Mouse (Mus musculus): Measurements from ENCODE around the gene Tgfb1. TPM values are rescaled to one million over a fixed set of nuclear protein-coding genes. Genes with fewer than 3 reads are reported as not detected.

Tgfb1 gene
- 10 to 100 TPM in 1 of 2 experiments, 1 to 10 TPM in 1; 9.7 to 12.2 TPM for total RNA-seq (2021)

DNA sequence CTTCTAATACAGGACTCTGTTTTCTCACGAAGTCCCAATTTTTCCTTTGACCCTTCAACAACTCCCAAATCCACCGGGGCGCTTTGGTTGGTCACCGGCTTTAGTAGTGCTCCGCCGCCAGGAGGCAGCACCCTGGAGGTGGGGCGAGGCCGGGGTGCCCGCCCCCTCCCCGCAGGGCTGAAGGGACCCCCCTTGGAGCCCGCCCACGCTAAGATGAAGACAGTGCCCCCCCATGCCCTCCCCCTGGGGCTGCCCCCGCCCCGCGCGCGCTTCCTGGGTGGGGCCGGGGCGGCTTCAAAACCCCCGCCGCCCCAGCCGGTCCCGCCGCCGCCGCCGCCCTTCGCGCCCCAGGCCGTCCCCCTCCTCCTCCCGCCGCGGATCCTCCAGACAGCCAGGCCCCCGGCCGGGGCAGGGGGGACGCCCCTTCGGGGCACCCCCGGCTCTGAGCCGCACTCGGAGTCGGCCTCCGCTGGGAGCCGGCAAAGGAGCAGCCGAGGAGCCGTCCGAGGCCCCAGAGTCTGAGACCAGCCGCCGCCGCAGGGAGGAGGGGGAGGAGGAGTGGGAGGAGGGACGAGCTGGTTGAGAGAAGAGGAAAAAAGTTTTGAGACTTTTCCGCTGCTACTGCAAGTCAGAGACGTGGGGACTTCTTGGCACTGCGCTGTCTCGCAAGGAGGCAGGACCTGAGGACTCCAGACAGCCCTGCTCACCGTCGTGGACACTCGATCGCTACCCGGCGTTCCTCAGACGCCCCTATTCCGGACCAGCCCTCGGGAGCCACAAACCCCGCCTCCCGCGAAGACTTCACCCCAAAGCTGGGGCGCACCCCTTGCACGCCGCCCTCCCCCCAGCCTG is at the start of gene Tgfb1:
Gene Tgfb1, plus strand, starts transcription at position 323 of the 852 bp plus-strand sequence.
- intact Hi-C loops (cut with DNase I) = no loop called here
- peak in 1 of 2 experiments; percentile 82 for DNase-seq (ENCODE audit: extremely low spot score in 1 of 2, low spot score in 2 of 2)

DNA sequence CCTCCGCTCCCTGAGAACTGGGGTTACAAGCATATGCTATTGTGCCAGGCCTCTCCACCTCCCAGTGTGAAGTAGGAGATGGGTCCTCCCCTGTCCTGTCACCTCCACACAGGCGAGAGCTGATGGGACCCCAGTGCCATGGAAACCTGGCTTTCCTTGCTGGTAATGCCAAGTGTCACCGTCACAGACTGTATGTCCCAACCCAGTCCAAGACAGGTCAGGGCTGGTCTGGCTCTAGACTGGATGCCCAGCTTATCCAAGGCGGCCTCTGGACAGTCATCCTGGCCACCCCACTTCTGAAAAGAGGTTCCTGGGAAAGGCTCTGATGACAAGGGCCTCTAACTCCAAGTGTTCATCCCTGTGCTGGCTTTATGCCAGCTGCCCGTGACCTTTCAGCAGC is 49.7 kb upstream of the Tgfb1 start:
- DNase-seq (ENCODE audit: extremely low spot score in 1 of 2, low spot score in 2 of 2) = no peak

DNA sequence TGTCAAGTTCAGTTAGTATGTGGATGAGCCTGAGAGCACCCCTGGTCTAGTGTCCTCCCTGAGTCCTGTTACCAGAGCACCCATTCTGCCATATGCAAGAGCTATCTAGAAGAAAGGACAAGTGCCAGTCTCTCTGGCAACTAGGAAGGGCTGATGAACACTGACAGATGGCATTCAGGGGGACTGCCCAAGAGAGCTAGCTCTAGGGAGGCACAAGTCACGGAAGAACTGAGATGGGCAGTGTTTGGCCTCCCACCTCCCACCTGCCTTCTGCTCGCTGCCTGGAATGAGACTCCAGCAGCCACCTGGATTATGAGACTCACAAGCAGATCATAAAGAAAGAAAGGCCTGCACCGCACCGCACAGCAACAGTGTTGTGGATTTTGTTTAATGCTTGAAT is 47.0 kb upstream of the Tgfb1 start:
- intact Hi-C loops (cut with DNase I) = no loop called here
- no peak for DNase-seq (ENCODE audit: extremely low spot score in 1 of 2, low spot score in 2 of 2)

More for the DNA sequence above, 49.7 kb upstream of the Tgfb1 start:
- intact Hi-C loops (cut with DNase I) = no loop called here

- intact Hi-C loops (cut with DNase I) = no loop called here
Measured at GRCm38 (mm10) chr7:25644136-25644535, 42.7 kb upstream of the Tgfb1 start.

GRCm38 (mm10) chr7:25644631-25645030 is 42.2 kb upstream of the Tgfb1 start:
- intact Hi-C loops (cut with DNase I) = no loop called here

More at GRCm38 (mm10) chr7:25644136-25644535, 42.7 kb upstream of the Tgfb1 start:
- no peak for DNase-seq (ENCODE audit: extremely low spot score in 1 of 2, low spot score in 2 of 2)

GRCm38 (mm10) chr7:25645074-25645473 is 41.7 kb upstream of the Tgfb1 start:
- no peak for DNase-seq (ENCODE audit: extremely low spot score in 1 of 2, low spot score in 2 of 2)
- intact Hi-C loops (cut with DNase I) = no loop called here

More at GRCm38 (mm10) chr7:25644631-25645030, 42.2 kb upstream of the Tgfb1 start:
- no peak for DNase-seq (ENCODE audit: extremely low spot score in 1 of 2, low spot score in 2 of 2)

DNA sequence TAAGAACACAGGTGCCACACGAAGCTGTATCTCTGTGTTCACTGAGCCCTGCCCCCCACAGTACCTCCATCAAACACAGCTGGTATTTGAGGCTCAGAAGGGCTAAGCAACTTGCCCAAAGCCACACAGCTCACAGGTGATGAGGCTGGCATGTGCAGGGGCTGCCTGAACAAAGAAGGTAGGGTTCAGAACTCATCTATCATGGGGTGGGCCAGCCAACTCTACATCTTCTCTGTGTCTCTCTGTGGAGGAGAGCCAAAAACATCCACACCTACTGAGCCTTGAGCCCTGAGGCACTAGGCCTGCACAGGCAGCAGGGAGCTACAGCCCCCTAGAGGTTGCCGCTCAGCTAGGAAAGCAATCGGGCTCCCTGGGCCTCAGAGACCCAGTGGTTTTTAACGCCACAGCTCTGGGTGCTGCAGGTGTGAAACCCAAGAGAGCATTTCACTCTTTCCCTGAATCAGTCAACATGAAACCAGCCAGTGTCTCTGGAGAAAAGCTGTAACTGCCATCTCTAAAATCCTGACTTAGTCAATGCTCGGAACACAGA is 39.2 kb upstream of the Tgfb1 start:
- no peak for DNase-seq (ENCODE audit: extremely low spot score in 1 of 2, low spot score in 2 of 2)
- intact Hi-C loops (cut with DNase I) = no loop called here

GRCm38 (mm10) chr7:25649839-25650238 is 37.0 kb upstream of the Tgfb1 start:
- intact Hi-C loops (cut with DNase I) = no loop called here
- no peak for DNase-seq (ENCODE audit: extremely low spot score in 1 of 2, low spot score in 2 of 2)

DNA sequence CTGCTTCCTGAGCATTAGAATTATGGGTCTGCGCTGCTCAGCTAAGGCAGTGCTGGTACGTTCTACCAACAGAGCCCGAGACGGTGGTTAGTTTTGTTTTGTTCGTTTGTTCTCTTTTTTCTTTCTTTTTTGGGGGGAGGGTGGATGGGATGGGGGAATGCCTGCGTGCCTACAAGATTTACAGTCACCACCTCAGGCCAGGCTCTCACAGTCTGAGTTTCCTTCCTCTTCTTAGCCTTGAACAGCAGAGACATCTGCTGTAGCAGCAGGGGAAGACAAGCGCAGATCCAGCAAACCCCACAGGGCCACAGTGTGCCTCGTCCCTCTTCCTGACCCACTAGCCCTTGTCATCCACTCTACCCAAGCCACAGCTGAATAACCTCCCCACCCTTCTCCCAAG is 35.5 kb upstream of the Tgfb1 start:
- intact Hi-C loops (cut with DNase I) = no loop called here
- no peak for DNase-seq (ENCODE audit: extremely low spot score in 1 of 2, low spot score in 2 of 2)

GRCm38 (mm10) chr7:25652244-25652759 is 34.5 kb upstream of the Tgfb1 start:
- DNase-seq (ENCODE audit: extremely low spot score in 1 of 2, low spot score in 2 of 2) = no peak
- intact Hi-C loops (cut with DNase I) = no loop called here

DNA sequence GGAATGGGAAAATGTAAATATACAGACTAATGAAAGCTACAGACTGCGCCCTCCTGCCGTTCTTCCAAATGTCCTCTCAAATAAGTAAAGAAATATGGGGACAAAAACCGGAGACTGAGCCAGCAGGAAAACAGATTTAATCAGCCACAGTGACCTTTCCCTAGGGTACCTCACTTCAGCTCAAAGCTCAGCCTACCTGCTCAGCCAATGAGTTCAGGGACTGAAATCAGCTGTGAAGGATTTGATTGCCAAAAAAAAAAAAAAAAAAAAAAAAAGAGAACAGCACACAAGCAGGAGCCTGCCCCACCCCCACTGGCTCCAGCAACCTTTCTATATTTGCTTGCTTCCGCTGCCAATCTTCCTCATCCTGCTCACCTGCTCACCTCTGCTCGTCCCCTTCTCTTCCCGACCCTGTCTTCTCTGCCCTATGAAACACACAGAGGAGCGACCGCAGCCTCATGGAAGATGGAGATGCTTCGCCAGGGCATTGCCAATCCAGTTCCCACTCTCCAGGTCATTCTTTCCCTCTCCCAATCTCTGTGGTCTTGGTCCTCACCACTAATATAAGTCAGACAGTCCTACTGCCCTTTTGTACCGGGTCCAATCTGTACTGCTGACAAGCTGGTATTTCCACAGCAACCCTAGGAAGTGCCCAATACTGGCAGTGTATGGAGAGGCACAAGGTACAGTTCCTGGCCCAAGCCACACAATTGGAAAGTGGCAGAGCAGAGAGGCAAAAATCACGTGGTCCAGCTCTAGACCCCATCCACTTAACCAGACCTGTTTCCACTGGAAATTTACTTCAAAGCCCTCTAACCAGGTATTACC is 31.0 kb upstream of the Tgfb1 start:
- intact Hi-C loops (cut with DNase I) = no loop called here
- DNase-seq (ENCODE audit: extremely low spot score in 1 of 2, low spot score in 2 of 2) = no peak

DNA sequence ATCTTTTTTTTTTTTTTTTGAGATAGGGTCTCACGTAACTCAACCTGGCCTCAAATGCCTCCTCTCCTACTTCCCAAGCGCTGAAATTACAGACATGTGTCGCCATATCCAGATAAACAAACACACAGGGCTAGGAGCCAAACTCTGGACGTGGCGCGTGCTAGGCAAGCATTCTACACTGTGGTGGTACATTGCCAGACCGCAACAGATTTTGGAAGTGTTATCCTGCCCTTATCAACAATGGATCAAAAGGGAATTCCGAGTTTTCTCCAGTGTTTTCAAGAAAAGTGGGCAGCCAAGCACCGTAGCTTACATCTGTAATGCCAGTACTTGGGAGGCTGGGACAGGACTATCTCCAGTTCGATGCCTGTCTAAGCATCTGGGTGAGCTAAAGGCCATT is 29.0 kb upstream of the Tgfb1 start:
- intact Hi-C loops (cut with DNase I) = no loop called here
- DNase-seq (ENCODE audit: extremely low spot score in 1 of 2, low spot score in 2 of 2) = no peak

- intact Hi-C loops (cut with DNase I) = no loop called here
- DNase-seq (ENCODE audit: extremely low spot score in 1 of 2, low spot score in 2 of 2) = peak; percentile 100
Measured at GRCm38 (mm10) chr7:25658657-25659472, 27.9 kb upstream of the Tgfb1 start, which contains the start of the genes Bckdha and Exosc5. Gene Bckdha (minus strand): TSS chr7:25658981. Gene Exosc5 (plus strand): TSS chr7:25659164.

GRCm38 (mm10) chr7:25666381-25666780 is 20.4 kb upstream of the Tgfb1 start:
- no peak for DNase-seq (ENCODE audit: extremely low spot score in 1 of 2, low spot score in 2 of 2)
- intact Hi-C loops (cut with DNase I) = no loop called here

DNA sequence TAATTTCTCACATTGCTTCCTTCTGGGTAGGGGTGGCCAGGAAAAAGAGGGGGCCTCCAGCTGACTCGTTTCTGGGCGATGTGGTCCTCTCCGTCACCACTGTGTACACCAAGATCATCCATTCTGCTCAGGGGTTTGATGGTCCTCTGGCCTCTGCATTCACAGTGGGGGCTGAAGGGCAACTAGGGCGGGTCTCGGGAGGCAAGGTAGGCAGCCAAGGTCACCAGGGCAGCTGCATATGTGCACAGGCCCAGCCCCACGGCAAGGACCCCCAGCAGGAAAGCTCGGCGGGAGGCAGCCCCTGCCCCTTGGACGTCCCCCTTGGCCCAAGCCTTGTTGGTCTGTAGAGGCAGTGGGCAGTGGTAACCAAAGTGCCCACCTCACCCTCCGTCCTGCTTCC is 17.6 kb upstream of the Tgfb1 start:
- intact Hi-C loops (cut with DNase I) = no loop called here
- no peak for DNase-seq (ENCODE audit: extremely low spot score in 1 of 2, low spot score in 2 of 2)

DNA sequence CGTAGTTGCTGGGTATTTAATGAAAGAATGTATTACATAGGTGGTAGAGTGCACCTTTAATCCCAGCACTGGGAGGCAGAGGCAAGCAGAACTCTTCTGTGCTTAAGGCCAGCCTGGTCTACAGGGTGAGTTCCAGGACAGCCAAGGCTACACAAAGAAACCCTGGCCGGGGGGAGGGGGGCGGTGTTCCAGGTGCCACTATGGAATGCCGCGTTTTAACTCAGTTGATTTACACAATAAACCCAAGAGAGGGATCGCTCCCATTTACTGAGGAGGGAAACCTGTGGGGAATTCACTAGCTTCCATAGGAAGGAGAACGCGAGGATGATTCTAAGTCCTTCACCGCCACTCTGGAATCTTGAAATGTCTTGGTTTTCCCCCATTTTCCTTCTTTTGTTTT is 17.2 kb upstream of the Tgfb1 start:
- DNase-seq (ENCODE audit: extremely low spot score in 1 of 2, low spot score in 2 of 2) = no peak
- intact Hi-C loops (cut with DNase I) = no loop called here

- intact Hi-C loops (cut with DNase I) = no loop called here
- no peak for DNase-seq (ENCODE audit: extremely low spot score in 1 of 2, low spot score in 2 of 2)
Measured at GRCm38 (mm10) chr7:25670096-25670495, 16.7 kb upstream of the Tgfb1 start.

DNA sequence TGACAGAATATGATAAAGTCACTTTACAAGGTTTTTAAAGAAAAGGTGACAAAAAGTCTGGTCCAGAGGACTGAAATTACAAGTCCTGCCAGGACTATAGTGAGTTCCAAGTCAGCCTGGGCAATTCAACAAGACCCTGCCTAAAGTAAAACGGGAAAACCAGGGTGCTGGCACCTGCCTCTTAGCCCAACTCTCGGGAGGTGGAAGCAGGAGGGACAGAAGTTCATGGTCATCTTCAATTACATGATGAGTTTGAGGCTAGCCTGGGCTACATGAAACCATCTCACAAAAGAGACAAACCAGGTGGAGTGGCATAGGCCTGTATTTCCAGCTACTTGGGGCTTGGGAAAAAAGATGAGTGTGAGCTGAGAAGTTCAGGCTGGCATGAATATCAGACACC is 15.1 kb upstream of the Tgfb1 start:
- intact Hi-C loops (cut with DNase I) = no loop called here
- no peak for DNase-seq (ENCODE audit: extremely low spot score in 1 of 2, low spot score in 2 of 2)
